Mouse (Mus musculus): ENCODE data around the gene Camkmt.

The Camkmt gene

GRCm38 (mm10) chr17:85151264-85151663 is 60.9 kb downstream of the Camkmt start:
- in situ Hi-C loops (cut with MboI; ENCODE audit: low pct_unique_long_range_greater_than_20kb in 1 of 2, low sequenced_read_pairs in 2 of 2, unreplicated experiment in 1 of 2), result no loop called here

GRCm38 (mm10) chr17:85158202-85158601 is 67.8 kb downstream of the Camkmt start:
- in situ Hi-C loops (cut with MboI; ENCODE audit: low pct_unique_long_range_greater_than_20kb in 1 of 2, low sequenced_read_pairs in 2 of 2, unreplicated experiment in 1 of 2), result no loop called here

GRCm38 (mm10) chr17:85159526-85159925 is 69.2 kb downstream of the Camkmt start:
- in situ Hi-C loops (cut with MboI; ENCODE audit: low pct_unique_long_range_greater_than_20kb in 1 of 2, low sequenced_read_pairs in 2 of 2, unreplicated experiment in 1 of 2), result no loop called here

- in situ Hi-C loops (cut with MboI; ENCODE audit: low pct_unique_long_range_greater_than_20kb in 1 of 2, low sequenced_read_pairs in 2 of 2, unreplicated experiment in 1 of 2), result no loop called here
These were observed 70.4 kb downstream of the Camkmt start for GRCm38 (mm10) chr17:85160786-85161185.

- in situ Hi-C loops (cut with MboI; ENCODE audit: low pct_unique_long_range_greater_than_20kb in 1 of 2, low sequenced_read_pairs in 2 of 2, unreplicated experiment in 1 of 2), result no loop called here
These were observed 72.4 kb downstream of the Camkmt start for GRCm38 (mm10) chr17:85162569-85163271.

DNA sequence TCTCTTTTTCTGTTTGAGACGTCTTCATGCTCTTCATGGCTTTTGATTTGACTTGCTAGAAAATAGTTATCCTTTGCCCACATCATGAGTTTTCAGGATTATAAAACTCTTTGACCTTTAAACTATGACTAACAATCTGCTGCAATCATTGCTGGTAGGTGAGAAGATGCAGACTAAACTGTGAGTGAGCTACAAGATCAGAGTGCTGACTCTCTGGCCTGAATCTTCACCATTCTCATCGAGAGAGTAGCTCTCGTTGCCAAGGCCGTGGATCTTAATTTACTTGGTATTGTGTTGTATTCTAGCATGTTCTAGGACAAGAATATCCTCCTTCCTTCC is 72.9 kb downstream of the Camkmt start:
- in situ Hi-C loops (cut with MboI; ENCODE audit: low pct_unique_long_range_greater_than_20kb in 1 of 2, low sequenced_read_pairs in 2 of 2, unreplicated experiment in 1 of 2), result no loop called here

DNA sequence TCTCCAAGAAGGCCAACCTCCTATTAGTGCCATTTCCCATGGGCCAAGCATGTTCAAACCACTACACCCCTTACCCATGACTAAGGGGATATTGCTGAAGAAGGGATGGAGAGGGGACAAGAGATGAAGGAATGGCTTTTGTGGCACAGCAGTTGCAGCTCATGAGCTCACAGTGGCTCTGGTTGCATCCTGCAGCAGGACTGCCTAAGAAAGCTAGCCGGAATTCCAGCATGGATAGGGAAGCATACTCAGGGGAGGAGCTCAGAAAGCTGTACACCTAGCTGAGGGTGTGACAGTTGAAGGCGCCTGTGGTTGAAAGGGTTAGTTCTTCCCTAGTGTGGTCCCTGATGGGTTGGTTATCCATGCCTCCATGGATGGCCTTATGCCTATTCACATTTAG is 78.4 kb downstream of the Camkmt start:
- in situ Hi-C loops (cut with MboI; ENCODE audit: low pct_unique_long_range_greater_than_20kb in 1 of 2, low sequenced_read_pairs in 2 of 2, unreplicated experiment in 1 of 2), result no loop called here

- in situ Hi-C loops (cut with MboI; ENCODE audit: low pct_unique_long_range_greater_than_20kb in 1 of 2, low sequenced_read_pairs in 2 of 2, unreplicated experiment in 1 of 2), result no loop called here
These were observed 80.3 kb downstream of the Camkmt start for GRCm38 (mm10) chr17:85170541-85171255.

DNA sequence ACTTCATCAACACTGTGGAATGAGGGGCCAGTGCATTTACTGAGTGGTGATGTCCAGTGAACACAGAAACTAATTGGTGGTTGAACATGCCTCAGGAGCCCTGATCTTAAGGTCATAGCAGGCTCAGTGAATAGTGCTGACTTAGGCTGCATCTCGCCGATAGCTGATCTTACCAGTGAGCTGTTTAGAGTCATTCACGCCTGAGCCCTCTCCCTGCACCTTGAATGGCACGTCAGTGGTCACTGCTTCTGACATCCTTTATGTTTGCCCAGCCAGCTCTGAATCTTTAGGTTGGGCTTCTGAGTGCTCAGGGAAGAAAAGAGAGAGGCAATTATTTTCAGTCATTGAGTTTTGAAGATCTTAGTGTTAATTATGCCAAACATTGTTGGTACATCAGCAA is 81.6 kb downstream of the Camkmt start:
- in situ Hi-C loops (cut with MboI; ENCODE audit: low pct_unique_long_range_greater_than_20kb in 1 of 2, low sequenced_read_pairs in 2 of 2, unreplicated experiment in 1 of 2), result no loop called here

DNA sequence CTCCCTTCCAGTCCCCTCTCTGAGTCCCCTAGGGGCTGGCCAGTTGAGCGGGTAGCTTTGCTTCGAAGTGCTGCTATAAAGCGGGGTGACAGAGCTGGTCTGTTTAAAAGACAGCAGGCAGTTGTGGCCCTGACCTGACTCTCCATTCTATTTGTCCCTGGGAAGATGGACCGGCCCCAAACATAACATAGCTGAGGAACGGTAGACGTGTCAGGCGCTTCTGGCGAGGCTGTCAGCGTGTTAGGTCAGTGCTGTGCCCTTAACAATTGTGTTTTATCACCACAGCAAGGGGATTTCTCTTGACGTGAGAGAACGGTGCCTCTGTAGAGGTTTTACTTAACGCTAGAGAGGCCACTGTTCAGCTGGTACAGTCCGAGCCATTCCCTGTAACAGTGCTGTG is 86.9 kb downstream of the Camkmt start:
- in situ Hi-C loops (cut with MboI; ENCODE audit: low pct_unique_long_range_greater_than_20kb in 1 of 2, low sequenced_read_pairs in 2 of 2, unreplicated experiment in 1 of 2), result no loop called here

- in situ Hi-C loops (cut with MboI; ENCODE audit: low pct_unique_long_range_greater_than_20kb in 1 of 2, low sequenced_read_pairs in 2 of 2, unreplicated experiment in 1 of 2), result no loop called here
These were observed 90.2 kb downstream of the Camkmt start for GRCm38 (mm10) chr17:85180471-85181060.

GRCm38 (mm10) chr17:85189227-85190127 is 99.1 kb downstream of the Camkmt start:
- in situ Hi-C loops (cut with MboI; ENCODE audit: low pct_unique_long_range_greater_than_20kb in 1 of 2, low sequenced_read_pairs in 2 of 2, unreplicated experiment in 1 of 2), result no loop called here

DNA sequence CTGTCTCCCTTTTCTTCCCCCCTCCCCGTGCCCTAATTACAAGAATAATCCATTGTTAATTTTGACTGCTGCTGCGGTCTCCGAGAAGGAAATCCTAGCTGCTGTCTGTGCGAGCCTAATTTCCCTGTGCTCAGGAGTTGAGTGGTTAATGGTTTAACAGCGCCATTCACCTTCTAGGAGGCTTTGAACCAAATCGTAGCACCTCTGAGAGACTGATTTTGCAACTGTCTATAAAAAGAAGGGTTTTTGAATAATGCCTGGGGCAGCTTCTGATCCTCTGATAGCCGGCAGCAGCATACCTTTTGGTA is 99.7 kb downstream of the Camkmt start:
- in situ Hi-C loops (cut with MboI; ENCODE audit: low pct_unique_long_range_greater_than_20kb in 1 of 2, low sequenced_read_pairs in 2 of 2, unreplicated experiment in 1 of 2), result no loop called here

GRCm38 (mm10) chr17:85193294-85193693 is 102.9 kb downstream of the Camkmt start:
- in situ Hi-C loops (cut with MboI; ENCODE audit: low pct_unique_long_range_greater_than_20kb in 1 of 2, low sequenced_read_pairs in 2 of 2, unreplicated experiment in 1 of 2), result no loop called here

DNA sequence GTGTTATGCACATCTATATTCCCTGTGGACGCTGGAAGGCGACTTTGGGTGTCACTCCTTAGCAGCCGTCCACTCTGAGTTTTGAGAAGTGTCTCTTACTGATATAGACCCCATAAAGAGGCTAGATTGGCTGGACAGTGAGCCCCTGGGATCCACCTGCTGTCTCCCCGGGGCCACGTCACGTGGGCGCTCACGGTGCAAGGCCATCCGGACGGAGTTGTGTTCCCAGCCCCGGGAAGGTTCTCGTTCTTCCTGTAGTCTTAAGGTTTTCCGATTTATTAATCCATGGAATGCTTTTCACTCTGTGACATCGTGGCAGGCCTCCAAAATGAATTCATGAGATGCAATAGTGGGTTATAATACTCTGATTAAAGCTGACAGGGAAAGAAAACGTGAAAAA is 108.4 kb downstream of the Camkmt start:
- in situ Hi-C loops (cut with MboI; ENCODE audit: low pct_unique_long_range_greater_than_20kb in 1 of 2, low sequenced_read_pairs in 2 of 2, unreplicated experiment in 1 of 2), result no loop called here

- in situ Hi-C loops (cut with MboI; ENCODE audit: low pct_unique_long_range_greater_than_20kb in 1 of 2, low sequenced_read_pairs in 2 of 2, unreplicated experiment in 1 of 2), result no loop called here
These were observed 109.0 kb downstream of the Camkmt start for GRCm38 (mm10) chr17:85199321-85199720.

DNA sequence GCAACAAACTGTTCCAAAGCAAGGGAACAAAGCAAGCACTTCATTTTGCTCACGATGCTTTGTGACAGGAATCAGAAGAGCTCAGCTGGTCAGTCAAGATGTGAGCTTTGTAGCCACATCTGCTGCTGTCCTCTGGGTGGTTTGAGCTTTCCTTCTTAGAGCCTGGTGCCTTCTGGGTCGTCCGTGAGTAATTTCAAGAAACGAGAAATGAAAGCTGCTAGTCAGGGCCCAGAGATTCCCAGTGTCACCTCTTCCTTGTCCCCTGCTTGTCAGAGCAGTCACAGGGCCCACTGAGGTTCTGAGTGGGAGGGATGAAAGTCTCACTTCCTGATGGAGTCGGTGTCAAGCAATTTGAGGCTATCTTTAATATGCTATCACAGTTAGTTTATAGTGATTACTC is 127.7 kb downstream of the Camkmt start:
- in situ Hi-C loops (cut with MboI; ENCODE audit: low pct_unique_long_range_greater_than_20kb in 1 of 2, low sequenced_read_pairs in 2 of 2, unreplicated experiment in 1 of 2), result no loop called here

DNA sequence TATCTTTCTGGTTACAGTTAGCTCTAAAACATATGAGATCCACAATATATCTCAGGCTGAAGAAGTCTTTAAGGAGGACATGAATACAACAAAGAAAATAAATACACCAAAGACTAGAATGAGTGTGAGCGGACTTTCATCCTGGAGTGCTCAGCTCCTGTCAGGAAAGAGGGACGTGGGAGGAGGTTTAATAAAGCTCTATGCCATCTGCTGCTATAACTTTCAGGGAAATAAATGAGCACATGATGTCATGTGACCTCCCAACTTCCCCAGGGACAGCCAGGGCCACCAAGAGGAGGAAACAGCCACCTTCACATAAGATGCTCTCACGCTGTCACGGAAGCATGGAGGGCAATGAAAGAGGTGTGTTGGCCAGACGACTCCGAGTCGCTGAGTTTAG is 151.8 kb downstream of the Camkmt start:
- in situ Hi-C loops (cut with MboI; ENCODE audit: low pct_unique_long_range_greater_than_20kb in 1 of 2, low sequenced_read_pairs in 2 of 2, unreplicated experiment in 1 of 2), result no loop called here

DNA sequence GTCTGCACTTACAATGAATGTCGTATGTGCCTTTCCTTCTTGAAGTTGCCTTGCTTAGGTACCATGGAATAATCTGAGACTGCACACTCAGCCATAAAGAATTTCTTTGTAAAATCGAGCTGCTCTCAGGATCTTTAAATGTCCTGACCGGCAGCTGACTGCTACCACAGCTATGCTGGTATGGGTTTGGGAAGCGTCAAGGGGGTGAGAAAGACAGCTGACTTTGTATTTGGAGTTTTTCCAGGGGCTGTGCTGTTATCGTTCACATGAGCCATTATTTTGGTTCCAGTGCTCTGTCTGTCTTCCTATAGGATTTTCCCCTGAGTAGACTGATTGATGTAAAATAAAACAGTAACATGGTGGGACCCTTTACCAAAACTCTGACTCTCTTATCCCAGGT is 158.6 kb downstream of the Camkmt start:
- in situ Hi-C loops (cut with MboI; ENCODE audit: low pct_unique_long_range_greater_than_20kb in 1 of 2, low sequenced_read_pairs in 2 of 2, unreplicated experiment in 1 of 2), result no loop called here

Measured in mouse embryonic stem cell (cell line).